ENCODE assay signal across 8 mouse cellular contexts in the genomic region with DNA sequence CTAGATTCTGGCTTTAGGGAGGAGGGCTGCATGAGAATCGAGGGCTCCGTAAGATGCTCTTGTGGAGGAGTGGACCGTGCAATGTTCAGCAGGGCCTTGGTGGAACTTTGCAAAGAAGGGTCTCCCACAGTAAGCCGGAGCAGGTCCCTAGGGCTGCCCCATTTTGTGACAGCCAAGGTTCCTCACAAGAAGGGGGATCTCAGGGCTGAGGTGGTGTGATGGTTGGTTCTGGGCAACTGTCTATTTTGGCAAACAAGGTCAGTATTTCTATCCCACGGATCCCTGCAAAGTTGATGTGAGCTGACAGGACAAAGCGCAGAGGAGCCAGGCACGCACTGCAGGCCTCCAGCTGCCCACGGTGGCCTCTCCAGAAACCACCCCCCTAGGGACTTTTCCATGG. TPM values are rescaled to one million over a fixed set of nuclear protein-coding genes. Genes with fewer than 3 reads are reported as not detected.
A peak's percentile ranks its signal among the peaks of the same experiment; 100 is the strongest.
DNase-seq lines count a peak whose midpoint lies in the region; ATAC-seq and TF ChIP-seq lines count a peak whose summit lies in the region.

No protein-coding gene starts in this region.

- peaks cover 27% of the 10 kb centered on the region for H3K36me3 ChIP-seq in heart, embryonic 12.5 days
- H3K36me3 ChIP-seq in G1E (replicated peaks): peaks cover 44% of the 10 kb centered on the region
- H3K36me3 ChIP-seq in forebrain, postnatal 0 days (ENCODE audit: insufficient read depth): no peaks in the 10 kb centered on the region; the same call in 1 of the 2 replicates
- H3K36me3 ChIP-seq in liver, embryonic 16.5 days (ENCODE audit: control insufficient read depth, insufficient read depth): peaks cover 9% of the 10 kb centered on the region

- no peak for DNase-seq in heart, postnatal 36 days
- no peak for DNase-seq in G1E (ENCODE audit: low spot score)
- no peak for DNase-seq in forebrain, postnatal 0 days
- DNase-seq in right cerebral cortex, postnatal 14 days: no peak
- DNase-seq in frontal cortex, postnatal 25 days (ENCODE audit: low spot score in 2 of 2): no peak

- peak overlapping the region; percentile 76 for H3K9ac ChIP-seq in heart, embryonic 12.5 days
- H3K9ac ChIP-seq in forebrain, postnatal 0 days: peak overlapping the region; percentile 26; the same call in 1 of the 2 replicates
- H3K9ac ChIP-seq in liver, embryonic 16.5 days (ENCODE audit: low read depth, low read length): peak overlapping the region; percentile 75

- H3K4me2 ChIP-seq in heart, embryonic 12.5 days: peak overlapping the region; percentile 76
- peak overlapping the region; percentile 55 for H3K4me2 ChIP-seq in forebrain, postnatal 0 days (ENCODE audit: low read depth)
- H3K4me2 ChIP-seq in liver, embryonic 16.5 days (ENCODE audit: low read depth, low read length): peak overlapping the region; percentile 95

- H3K4me1 ChIP-seq in heart, embryonic 12.5 days (replicated peaks): peaks cover 70% of the 10 kb centered on the region
- H3K4me1 ChIP-seq in G1E (ENCODE audit: insufficient read depth, low read depth, low read length): peaks cover 68% of the 10 kb centered on the region
- no peaks in the 10 kb centered on the region for H3K4me1 ChIP-seq in forebrain, postnatal 0 days (ENCODE audit: insufficient read depth)
- H3K4me1 ChIP-seq in liver, embryonic 16.5 days (ENCODE audit: control insufficient read depth, low read depth, low read length): peaks cover 61% of the 10 kb centered on the region

- ATAC-seq in heart, embryonic 12.5 days (ENCODE audit: insufficient number of reproducible peaks, low FRiP score): peak; percentile 0; the same call in 1 of the 2 replicates
- no peak for ATAC-seq in G1E (ENCODE audit: extremely low read depth, insufficient number of reproducible peaks, low FRiP score, poor library complexity, severe bottlenecking)
- peak; percentile 28 for ATAC-seq in forebrain, postnatal 0 days
- ATAC-seq in liver, embryonic 16.5 days (ENCODE audit: low read depth): no peak
- no peak for ATAC-seq in erythroid progenitor cell, adult 5-6 weeks (replicated peaks; ENCODE audit: low FRiP score, poor library complexity, severe bottlenecking)

- intact Hi-C loops in heart, postnatal 36 days (cut with DNase I): loop anchor here (5.0 kb wide), 1 partner anchor 36 kb away; no protein-coding TSS in a partner anchor

- peak overlapping the region; percentile 95 for H3K27ac ChIP-seq in heart, embryonic 12.5 days (ENCODE audit: poor library complexity, severe bottlenecking)
- H3K27ac ChIP-seq in forebrain, postnatal 0 days (ENCODE audit: low read depth, low read length): no peak overlapping the region
- H3K27ac ChIP-seq in liver, embryonic 16.5 days (ENCODE audit: low read length): peak overlapping the region; percentile 94

- TF ChIP-seq CTCF in G1E (IDR thresholded peaks at IDR 0.05; ENCODE audit: low read depth, low read length): no peak
- no peak for TF ChIP-seq CTCF in forebrain, postnatal 0 days (IDR thresholded peaks at IDR 0.05; ENCODE audit: low read depth)

- H3K27me3 ChIP-seq in heart, embryonic 12.5 days (replicated peaks): no peaks in the 10 kb centered on the region
- H3K27me3 ChIP-seq in G1E (ENCODE audit: insufficient read depth, low read length): peaks cover 33% of the 10 kb centered on the region
- H3K27me3 ChIP-seq in forebrain, postnatal 0 days (ENCODE audit: insufficient read depth, low read length): peaks cover 18% of the 10 kb centered on the region
- peaks cover 17% of the 10 kb centered on the region for H3K27me3 ChIP-seq in liver, embryonic 16.5 days (ENCODE audit: control insufficient read depth, insufficient read depth, low read depth, low read length)

- no peaks in the 10 kb centered on the region for H3K9me3 ChIP-seq in heart, embryonic 12.5 days (replicated peaks)
- 0 out of 2 replicates have a peak, but pooled peaks cover 1% of the 10 kb centered on the region for H3K9me3 ChIP-seq in G1E (replicated peaks)
- H3K9me3 ChIP-seq in forebrain, postnatal 0 days (ENCODE audit: low read length): no peaks in the 10 kb centered on the region
- H3K9me3 ChIP-seq in liver, embryonic 16.5 days (replicated peaks; ENCODE audit: control insufficient read depth, low read length): no peaks in the 10 kb centered on the region

- H3K4me3 ChIP-seq in heart, embryonic 12.5 days: peak overlapping the region; percentile 70
- peak overlapping the region; percentile 70 for H3K4me3 ChIP-seq in G1E (ENCODE audit: low read depth, low read length)
- peak overlapping the region; percentile 42 for H3K4me3 ChIP-seq in forebrain, postnatal 0 days (ENCODE audit: low read depth, low read length)
- H3K4me3 ChIP-seq in liver, embryonic 16.5 days (ENCODE audit: low read depth, low read length): peak overlapping the region; percentile 80

- 15% methylated on average over 8 of the region's 8 CpGs for WGBS in heart, embryonic 12.5 days
- WGBS in forebrain, postnatal 0 days: 18% methylated on average over 8 of the region's 8 CpGs
- 33% methylated on average over 8 of the region's 8 CpGs for WGBS in liver, embryonic 16.5 days (ENCODE audit: insufficient replicate concordance)

RNA-seq across cellular contexts. Expression of gene Slc16a3, which starts 3.0 kb away (rescaled TPM):
- polyA plus RNA-seq in heart, embryonic 12.5 days (2016; fragmentation: Nextera tagmentation; extraction: Ambion mirVana): 289 and 290 TPM in 2 replicates
- 1 to 10 TPM; 1.3 to 1.9 TPM for total RNA-seq in heart, postnatal 36 days (2021)
- total RNA-seq in G1E (2014; fragmentation: Nextera tagmentation): 4.3 TPM in 1 of 2 replicates, not detected in the other
- 10.0 and 15.5 TPM in 2 replicates for total RNA-seq in G1E (2017)
- polyA plus RNA-seq in G1E (2012): 13.1 and 17.4 TPM in 2 replicates
- total RNA-seq in forebrain, postnatal 0 days (2014; rRNA removed): 7.2 and 9.0 TPM in 2 replicates
- polyA plus RNA-seq in forebrain, postnatal 0 days (2015; fragmentation: Nextera tagmentation; extraction: Ambion mirVana): 2.6 and 3.6 TPM in 2 replicates
- 80.5 and 82.1 TPM in 2 replicates for polyA plus RNA-seq in liver, embryonic 16.5 days (2015; fragmentation: Nextera tagmentation; extraction: Ambion mirVana)
- total RNA-seq in erythroid progenitor cell, adult 5-6 weeks (2015; ENCODE audit: low replicate concordance): 4.7 and 5.4 TPM in 2 replicates
- 0.98 and 3.3 TPM in 2 replicates for total RNA-seq in erythroid progenitor cell, adult 5-6 weeks (2017; ENCODE audit: low replicate concordance)

RNA-seq across cellular contexts. Expression of gene Ccdc57, which starts 18.6 kb away (rescaled TPM):
- polyA plus RNA-seq in heart, embryonic 12.5 days (2016; fragmentation: Nextera tagmentation; extraction: Ambion mirVana): 4.7 and 4.9 TPM in 2 replicates
- 1 to 10 TPM in 1 of 2 experiments, under 1 TPM in 1; 0.79 to 1.6 TPM for total RNA-seq in heart, postnatal 36 days (2021)
- 4.2 and 7.0 TPM in 2 replicates for total RNA-seq in G1E (2014; fragmentation: Nextera tagmentation)
- 2.5 and 2.6 TPM in 2 replicates for total RNA-seq in G1E (2017)
- 2.6 and 2.8 TPM in 2 replicates for polyA plus RNA-seq in G1E (2012)
- 8.8 and 11.6 TPM in 2 replicates for total RNA-seq in forebrain, postnatal 0 days (2014; rRNA removed)
- polyA plus RNA-seq in forebrain, postnatal 0 days (2015; fragmentation: Nextera tagmentation; extraction: Ambion mirVana): 4.9 and 6.9 TPM in 2 replicates
- 1.6 and 1.7 TPM in 2 replicates for polyA plus RNA-seq in liver, embryonic 16.5 days (2015; fragmentation: Nextera tagmentation; extraction: Ambion mirVana)
- 6.7 and 11.2 TPM in 2 replicates for total RNA-seq in erythroid progenitor cell, adult 5-6 weeks (2015; ENCODE audit: low replicate concordance)
- total RNA-seq in erythroid progenitor cell, adult 5-6 weeks (2017; ENCODE audit: low replicate concordance): 12.1 and 13.5 TPM in 2 replicates

RNA-seq across cellular contexts. Expression of gene Csnk1d, which starts 39.9 kb away (rescaled TPM):
- 94.7 and 95.4 TPM in 2 replicates for polyA plus RNA-seq in heart, embryonic 12.5 days (2016; fragmentation: Nextera tagmentation; extraction: Ambion mirVana)
- 10 to 100 TPM; 57.9 to 64.8 TPM for total RNA-seq in heart, postnatal 36 days (2021)
- total RNA-seq in G1E (2014; fragmentation: Nextera tagmentation): 116 and 146 TPM in 2 replicates
- 61.2 and 73.6 TPM in 2 replicates for total RNA-seq in G1E (2017)
- 195 and 227 TPM in 2 replicates for polyA plus RNA-seq in G1E (2012)
- total RNA-seq in forebrain, postnatal 0 days (2014; rRNA removed): 77.9 and 107 TPM in 2 replicates
- polyA plus RNA-seq in forebrain, postnatal 0 days (2015; fragmentation: Nextera tagmentation; extraction: Ambion mirVana): 84.8 and 108 TPM in 2 replicates
- 33.4 and 36.8 TPM in 2 replicates for polyA plus RNA-seq in liver, embryonic 16.5 days (2015; fragmentation: Nextera tagmentation; extraction: Ambion mirVana)
- 7.6 and 27.7 TPM in 2 replicates for total RNA-seq in erythroid progenitor cell, adult 5-6 weeks (2015; ENCODE audit: low replicate concordance)
- total RNA-seq in erythroid progenitor cell, adult 5-6 weeks (2017; ENCODE audit: low replicate concordance): 17.3 and 26.2 TPM in 2 replicates

Comparison
In these comparisons a context has a peak if more than half of its experiments do, and no peak if none do; other contexts are left out.
1. ATAC-seq: peak in heart, embryonic 12.5 days (single experiment) and forebrain, postnatal 0 days (single experiment); none in G1E (single experiment), liver, embryonic 16.5 days (single experiment) and erythroid progenitor cell, adult 5-6 weeks (single experiment).
2. H3K9ac ChIP-seq: peak in every context shown above with its lines; median percentile 76 in heart, embryonic 12.5 days; 75 in liver, embryonic 16.5 days; 26 in forebrain, postnatal 0 days.
3. Peak in every context shown above with its lines, with median percentiles within 50 percentile points of each other: H3K4me2 ChIP-seq and H3K4me3 ChIP-seq.